9 mouse cellular contexts compared by ENCODE assay signal in the genomic region with DNA sequence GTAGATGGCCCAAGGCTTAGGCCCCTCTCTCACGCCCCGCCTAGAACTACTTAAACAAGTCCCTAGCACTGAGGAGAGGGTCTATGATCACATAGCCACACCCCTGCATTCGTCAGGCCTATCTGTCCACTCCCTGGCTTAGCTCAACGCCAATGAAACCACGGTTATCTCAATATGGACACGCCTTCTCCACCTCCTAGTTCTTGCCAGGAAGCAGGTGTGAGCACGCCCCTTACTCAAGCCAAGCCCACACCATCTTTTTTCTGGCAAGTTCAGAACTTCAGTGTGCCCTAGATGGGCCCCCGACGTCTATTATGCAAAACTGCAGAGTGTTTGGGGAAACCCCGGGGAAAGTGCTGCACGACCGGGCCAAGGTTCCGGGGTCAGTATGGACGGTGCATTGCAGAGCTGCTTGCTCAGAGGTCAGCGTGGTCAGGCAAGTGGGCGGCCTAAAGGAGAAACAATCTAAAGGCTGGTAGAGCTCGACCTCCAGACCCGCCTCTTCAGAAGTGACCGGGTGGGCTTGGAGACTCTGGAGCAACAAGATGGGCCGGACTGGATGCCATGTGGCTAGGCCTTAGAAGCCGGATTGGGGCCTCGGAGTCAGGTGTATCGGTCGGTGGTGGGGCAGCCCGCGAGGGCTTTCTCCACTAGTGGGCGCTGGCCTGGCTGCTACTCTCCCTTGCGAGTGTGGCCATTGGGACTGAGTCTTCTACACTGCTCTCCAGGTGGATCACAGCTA. TPM values are rescaled to one million over a fixed set of nuclear protein-coding genes. Genes with fewer than 3 reads are reported as not detected.
DNase-seq lines count a peak whose midpoint lies in the region; ATAC-seq lines count a peak whose summit lies in the region.
"Had no signal": no experiment of that assay in that cellular context is flagged by ENCODE, and none has a peak within 500 bp of the region (broad histone marks: within the 10 kb centered on the region; RNA-seq: fewer than 3 reads in every experiment).

A gene (minus strand): TSS at position 41 of the 742 bp plus-strand sequence.

- H3K4me3 ChIP-seq in hindbrain, embryonic 10.5 days = peak within 1 kb of the TSS; percentile 29
- no peak within 1 kb of the TSS for H3K4me3 ChIP-seq in hindbrain, embryonic 14.5 days (replicated peaks; ENCODE audit: low read length)
- H3K4me3 ChIP-seq in intestine, embryonic 16.5 days (ENCODE audit: low read length) = peak within 1 kb of the TSS; percentile 39

- ATAC-seq in hindbrain, embryonic 14.5 days (ENCODE audit: low FRiP score) = no peak
- ATAC-seq in activated CD4-positive, CD25-positive, alpha-beta regulatory T cell, adult 4 months = peak; percentile 87
- ATAC-seq in intestine, embryonic 16.5 days = peak; percentile 90

- no peak within 1 kb of the TSS; the same call in 1 of the 2 replicates for H3K4me2 ChIP-seq in hindbrain, embryonic 14.5 days (replicated peaks)
- peak within 1 kb of the TSS; percentile 49 for H3K4me2 ChIP-seq in intestine, embryonic 16.5 days (ENCODE audit: low read depth, low read length)

- H3K27me3 ChIP-seq in hindbrain, embryonic 10.5 days (ENCODE audit: insufficient read depth, poor library complexity, severe bottlenecking) = peaks cover 34% of the 10 kb centered on the region
- peaks cover 5% of the 10 kb centered on the region for H3K27me3 ChIP-seq in hindbrain, embryonic 14.5 days (ENCODE audit: control insufficient read depth, insufficient read depth, low read length)
- H3K27me3 ChIP-seq in intestine, embryonic 16.5 days (replicated peaks; ENCODE audit: control insufficient read depth, insufficient read depth, low read length) = no peaks in the 10 kb centered on the region

- no peaks in the 10 kb centered on the region for H3K9me3 ChIP-seq in hindbrain, embryonic 10.5 days
- no peaks in the 10 kb centered on the region for H3K9me3 ChIP-seq in hindbrain, embryonic 14.5 days (ENCODE audit: control insufficient read depth, low read length)
- no peaks in the 10 kb centered on the region for H3K9me3 ChIP-seq in intestine, embryonic 16.5 days (ENCODE audit: control insufficient read depth, low read length)

- WGBS in hindbrain, embryonic 10.5 days = 44% methylated on average over 28 of the region's 28 CpGs
- 51% methylated on average over 28 of the region's 28 CpGs for WGBS in hindbrain, embryonic 14.5 days
- WGBS in intestine, embryonic 16.5 days = 40% methylated on average over 28 of the region's 28 CpGs

- peak within 1 kb of the TSS; percentile 13; the same call in 1 of the 2 replicates for H3K27ac ChIP-seq in hindbrain, embryonic 10.5 days
- H3K27ac ChIP-seq in hindbrain, embryonic 14.5 days = no peak within 1 kb of the TSS
- peak within 1 kb of the TSS; percentile 49; the same call in 1 of the 2 replicates for H3K27ac ChIP-seq in intestine, embryonic 16.5 days (ENCODE audit: low read length)

- no peaks in the 10 kb centered on the region for H3K36me3 ChIP-seq in hindbrain, embryonic 10.5 days
- no peaks in the 10 kb centered on the region for H3K36me3 ChIP-seq in hindbrain, embryonic 14.5 days (replicated peaks; ENCODE audit: control insufficient read depth, insufficient read depth)
- H3K36me3 ChIP-seq in intestine, embryonic 16.5 days (ENCODE audit: control insufficient read depth, insufficient read depth, low read length) = no peaks in the 10 kb centered on the region

- H3K9ac ChIP-seq in hindbrain, embryonic 14.5 days = no peak within 1 kb of the TSS
- peak within 1 kb of the TSS; percentile 55 for H3K9ac ChIP-seq in intestine, embryonic 16.5 days (ENCODE audit: low read depth, low read length)

- peak; percentile 28 for DNase-seq in hindbrain, embryonic 10.5 days (ENCODE audit: low spot score)
- DNase-seq in hindbrain, embryonic 14.5 days (ENCODE audit: low spot score) = no peak
- DNase-seq in neural tube, embryonic 10.5 days (ENCODE audit: extremely low spot score, low spot score) = peak; percentile 23
- no peak for DNase-seq in right cerebral cortex, adult 18-20 months
- no peak for DNase-seq in MN1 (ENCODE audit: low spot score)
- DNase-seq in gastrocnemius, adult 8-10 months (ENCODE audit: low spot score in 2 of 2) = no peak

- H3K4me1 ChIP-seq in hindbrain, embryonic 10.5 days (replicated peaks) = peaks cover 34% of the 10 kb centered on the region
- peaks cover 12% of the 10 kb centered on the region; the same call in 1 of the 2 replicates for H3K4me1 ChIP-seq in hindbrain, embryonic 14.5 days (replicated peaks; ENCODE audit: control insufficient read depth, insufficient read depth, low read length)
- H3K4me1 ChIP-seq in intestine, embryonic 16.5 days (ENCODE audit: control insufficient read depth, insufficient read depth, low read length) = peaks cover 10% of the 10 kb centered on the region; the same call in 1 of the 2 replicates

RNA-seq across cellular contexts. Expression of the gene that starts here (rescaled TPM):
- 0.22 and 0.38 TPM in 2 replicates for polyA plus RNA-seq in hindbrain, embryonic 10.5 days (2016; fragmentation: Nextera tagmentation; extraction: Ambion mirVana)
- polyA plus RNA-seq in hindbrain, embryonic 14.5 days (2014; fragmentation: Nextera tagmentation; extraction: Ambion mirVana) = not detected in 2 replicates
- 1 to 10 TPM; 1.6 to 1.9 TPM for polyA plus RNA-seq in activated CD4-positive, CD25-positive, alpha-beta regulatory T cell, adult 4 months (2017; shearing (Covaris generic))
- 6.5 and 7.9 TPM in 2 replicates for polyA plus RNA-seq in intestine, embryonic 16.5 days (2015; fragmentation: Nextera tagmentation; extraction: Ambion mirVana)
- not detected for total RNA-seq in gastrocnemius, adult 8-10 months (2022)
- total RNA-seq: left cerebral cortex, postnatal 36 days had no signal

Comparison
In these comparisons a context has a peak if more than half of its experiments do, and no peak if none do; other contexts are left out.
1. Peak in DNase-seq, H3K4me3 ChIP-seq and H3K27ac ChIP-seq in hindbrain, embryonic 10.5 days; RNA of the gene not detected or under 1 TPM.